Mouse (Mus musculus): Measurements from ENCODE around the gene Kcnk18. TPM values are rescaled to one million over a fixed set of nuclear protein-coding genes. Genes with fewer than 3 reads are reported as not detected.

Kcnk18 gene
- total and polyA plus RNA-seq, 2 experiments: not detected

- Histone ChIP-seq H3K79me2 (ENCODE audit: control insufficient read depth, insufficient read depth, low read length) (no peaks in the 10 kb centered on the region), H3K27me3 (ENCODE audit: control insufficient read depth, insufficient read depth, low read length) (peaks cover 11% of the 10 kb centered on the region), H3K4me3 (ENCODE audit: insufficient read depth, low read depth, low read length) (peak overlapping the region; percentile 39), H3K4me1 (ENCODE audit: control insufficient read depth, insufficient read depth, low read length) (no peaks in the 10 kb centered on the region), H3K27ac (replicated peaks; ENCODE audit: insufficient read depth, low read depth, low read length) (no peak overlapping the region), H3K36me3 (ENCODE audit: control insufficient read depth, insufficient read depth, low read length) (no peaks in the 10 kb centered on the region), H3K9ac (ENCODE audit: low read depth, low read length) (no peak overlapping the region)
- WGBS: 25% methylated on average over 7 of the region's 7 CpGs
- no peak for TF ChIP-seq CTCF (IDR thresholded peaks at IDR 0.05; ENCODE audit: low read depth, low read length)
- no peak for TF ChIP-seq POLR2A (IDR thresholded peaks at IDR 0.05; ENCODE audit: extremely low read depth, insufficient read depth, low read length)
- DNase-seq (ENCODE audit: extremely low read depth, low read depth, low spot score): no peak
Measured at GRCm38 (mm10) chr19:59261604-59262003, 42.6 kb downstream of the Kcnk18 start.

- Histone ChIP-seq H3K27me3 (ENCODE audit: control insufficient read depth, insufficient read depth, low read length) (peaks cover 11% of the 10 kb centered on the region), H3K9ac (ENCODE audit: low read depth, low read length) (no peak overlapping the region), H3K4me3 (ENCODE audit: insufficient read depth, low read depth, low read length) (no peak overlapping the region), H3K4me1 (ENCODE audit: control insufficient read depth, insufficient read depth, low read length) (no peaks in the 10 kb centered on the region), H3K36me3 (ENCODE audit: control insufficient read depth, insufficient read depth, low read length) (no peaks in the 10 kb centered on the region), H3K27ac (replicated peaks; ENCODE audit: insufficient read depth, low read depth, low read length) (no peak overlapping the region), H3K79me2 (ENCODE audit: control insufficient read depth, insufficient read depth, low read length) (no peaks in the 10 kb centered on the region)
- no peak for DNase-seq (ENCODE audit: extremely low read depth, low read depth, low spot score)
- WGBS: 86% methylated on average over 9 of the region's 9 CpGs
- TF ChIP-seq POLR2A (IDR thresholded peaks at IDR 0.05; ENCODE audit: extremely low read depth, insufficient read depth, low read length): no peak
- TF ChIP-seq CTCF (IDR thresholded peaks at IDR 0.05; ENCODE audit: low read depth, low read length): no peak
Measured at GRCm38 (mm10) chr19:59263171-59263570, 44.2 kb downstream of the Kcnk18 start.

GRCm38 (mm10) chr19:59264838-59265532 lies 46.0 kb downstream of the Kcnk18 start:
- Histone ChIP-seq H3K27ac (replicated peaks; ENCODE audit: insufficient read depth, low read depth, low read length) (no peak overlapping the region), H3K79me2 (ENCODE audit: control insufficient read depth, insufficient read depth, low read length) (no peaks in the 10 kb centered on the region), H3K9ac (ENCODE audit: low read depth, low read length) (no peak overlapping the region), H3K4me3 (ENCODE audit: insufficient read depth, low read depth, low read length) (no peak overlapping the region), H3K4me1 (ENCODE audit: control insufficient read depth, insufficient read depth, low read length) (no peaks in the 10 kb centered on the region), H3K36me3 (ENCODE audit: control insufficient read depth, insufficient read depth, low read length) (no peaks in the 10 kb centered on the region), H3K27me3 (ENCODE audit: control insufficient read depth, insufficient read depth, low read length) (peaks cover 9% of the 10 kb centered on the region)
- DNase-seq (ENCODE audit: extremely low read depth, low read depth, low spot score): no peak
- TF ChIP-seq POLR2A (IDR thresholded peaks at IDR 0.05; ENCODE audit: extremely low read depth, insufficient read depth, low read length) (no peak), CTCF (IDR thresholded peaks at IDR 0.05; ENCODE audit: low read depth, low read length) (no peak)
- WGBS: 87% methylated on average over 9 of the region's 9 CpGs

- H3K27ac ChIP-seq (replicated peaks; ENCODE audit: insufficient read depth, low read depth, low read length): no peak overlapping the region
- H3K4me3 ChIP-seq (ENCODE audit: insufficient read depth, low read depth, low read length): no peak overlapping the region
- no peak overlapping the region for H3K9ac ChIP-seq (ENCODE audit: low read depth, low read length)
- no peak for TF ChIP-seq CTCF (IDR thresholded peaks at IDR 0.05; ENCODE audit: low read depth, low read length)
- TF ChIP-seq POLR2A (IDR thresholded peaks at IDR 0.05; ENCODE audit: extremely low read depth, insufficient read depth, low read length): no peak
- H3K79me2 ChIP-seq (ENCODE audit: control insufficient read depth, insufficient read depth, low read length): no peaks in the 10 kb centered on the region
- peaks cover 5% of the 10 kb centered on the region for H3K27me3 ChIP-seq (ENCODE audit: control insufficient read depth, insufficient read depth, low read length)
- no peaks in the 10 kb centered on the region for H3K36me3 ChIP-seq (ENCODE audit: control insufficient read depth, insufficient read depth, low read length)
- DNase-seq (ENCODE audit: extremely low read depth, low read depth, low spot score): no peak
- 81% methylated on average over 6 of the region's 6 CpGs for WGBS
- H3K4me1 ChIP-seq (ENCODE audit: control insufficient read depth, insufficient read depth, low read length): no peaks in the 10 kb centered on the region
Measured at GRCm38 (mm10) chr19:59265907-59266306, 46.9 kb downstream of the Kcnk18 start.

- TF ChIP-seq CTCF (IDR thresholded peaks at IDR 0.05; ENCODE audit: low read depth, low read length) (no peak), POLR2A (IDR thresholded peaks at IDR 0.05; ENCODE audit: extremely low read depth, insufficient read depth, low read length) (no peak)
- H3K27ac ChIP-seq (replicated peaks; ENCODE audit: insufficient read depth, low read depth, low read length): no peak overlapping the region
- WGBS: 52% methylated on average over 5 of the region's 5 CpGs
- H3K9ac ChIP-seq (ENCODE audit: low read depth, low read length): no peak overlapping the region
- H3K79me2 ChIP-seq (ENCODE audit: control insufficient read depth, insufficient read depth, low read length): no peaks in the 10 kb centered on the region
- DNase-seq (ENCODE audit: extremely low read depth, low read depth, low spot score): no peak
- H3K36me3 ChIP-seq (ENCODE audit: control insufficient read depth, insufficient read depth, low read length): no peaks in the 10 kb centered on the region
- no peaks in the 10 kb centered on the region for H3K4me1 ChIP-seq (ENCODE audit: control insufficient read depth, insufficient read depth, low read length)
- no peaks in the 10 kb centered on the region for H3K27me3 ChIP-seq (ENCODE audit: control insufficient read depth, insufficient read depth, low read length)
- no peak overlapping the region for H3K4me3 ChIP-seq (ENCODE audit: insufficient read depth, low read depth, low read length)
Measured at GRCm38 (mm10) chr19:59267417-59267963, 48.5 kb downstream of the Kcnk18 start.

- no peak overlapping the region for H3K27ac ChIP-seq (replicated peaks; ENCODE audit: insufficient read depth, low read depth, low read length)
- no peak for DNase-seq (ENCODE audit: extremely low read depth, low read depth, low spot score)
- H3K4me1 ChIP-seq (ENCODE audit: control insufficient read depth, insufficient read depth, low read length): no peaks in the 10 kb centered on the region
- no peak overlapping the region for H3K4me3 ChIP-seq (ENCODE audit: insufficient read depth, low read depth, low read length)
- H3K79me2 ChIP-seq (ENCODE audit: control insufficient read depth, insufficient read depth, low read length): no peaks in the 10 kb centered on the region
- TF ChIP-seq POLR2A (IDR thresholded peaks at IDR 0.05; ENCODE audit: extremely low read depth, insufficient read depth, low read length): no peak
- no peak for TF ChIP-seq CTCF (IDR thresholded peaks at IDR 0.05; ENCODE audit: low read depth, low read length)
- H3K27me3 ChIP-seq (ENCODE audit: control insufficient read depth, insufficient read depth, low read length): no peaks in the 10 kb centered on the region
- H3K9ac ChIP-seq (ENCODE audit: low read depth, low read length): no peak overlapping the region
- H3K36me3 ChIP-seq (ENCODE audit: control insufficient read depth, insufficient read depth, low read length): no peaks in the 10 kb centered on the region
- 90% methylated on average over 7 of the region's 7 CpGs for WGBS
Measured at GRCm38 (mm10) chr19:59273190-59273589, 54.2 kb downstream of the Kcnk18 start.
